Mouse (Mus musculus) kidney, adult 11 months (tissue): ENCODE measurements around the gene Haghl.
"Not testable (repeated sequence)": the region's sequence is repeated elsewhere in the genome, so short reads cannot be mapped to it uniquely, and the experiment has no call there.

Source experiments
- DNase-seq: peaks from one replicate; pipeline ENCODE4 v3.0.0; 2022

Haghl gene

GRCm38 (mm10) chr17:25741471-25741870, 44.0 kb downstream of the Haghl start:
- not testable (repeated sequence) for DNase-seq

GRCm38 (mm10) chr17:25738861-25739260, 46.6 kb downstream of the Haghl start:
- DNase-seq = no peak

DNA sequence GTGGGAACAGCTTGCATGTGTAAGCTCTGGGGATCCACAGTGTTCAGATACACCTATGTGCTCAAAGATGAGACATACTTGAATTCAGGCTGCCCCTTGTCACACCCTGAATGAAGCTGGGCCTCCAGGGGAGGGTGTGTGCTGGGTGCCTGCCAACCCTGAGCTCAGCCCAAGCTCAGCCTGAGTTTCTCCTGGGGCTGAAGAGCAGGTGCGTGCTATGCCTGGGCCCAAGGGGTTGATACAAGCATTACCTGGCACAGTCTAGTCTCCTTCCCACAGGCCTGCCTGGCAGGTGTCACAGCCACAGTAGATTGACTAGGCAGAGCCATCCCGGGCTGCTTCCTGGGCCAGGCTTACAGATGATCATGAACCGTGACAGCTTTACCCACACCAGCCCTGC, 49.7 kb downstream of the Haghl start, which contains the start of gene Mslnl:
Mslnl (plus strand) TSS at position 298 of the 400 bp plus-strand sequence.
- no peak for DNase-seq

GRCm38 (mm10) chr17:25735246-25735645, 50.2 kb downstream of the Haghl start:
- no peak for DNase-seq

GRCm38 (mm10) chr17:25732082-25732481, 53.4 kb downstream of the Haghl start:
- DNase-seq = peak; percentile 76
